Mouse (Mus musculus) inflammation-experienced regulatory T-cells, adult 16 weeks (primary cell): ENCODE results near the gene Zc3h12b. TPM values are rescaled to one million over a fixed set of nuclear protein-coding genes. Genes with fewer than 3 reads are reported as not detected.

Experiments
- polyA plus RNA-seq: library from polyadenylated mRNA; unstranded; fragments of 100-300 nt; shearing (Covaris generic); gene quantifications from one replicate; pipeline ENCODE4 v1.2.1, GENCODE M21; 2017

Gene Zc3h12b
- 2.3 TPM for polyA plus RNA-seq

GRCm38 (mm10) chrX:95711227-95712111 is at the start of gene Zc3h12b:
Gene Zc3h12b, plus strand, starts transcription at chrX:95711678.

GRCm38 (mm10) chrX:95956497-95957293 is 245.2 kb downstream of the Zc3h12b start, which contains the start of gene Las1l:
Gene Las1l, minus strand, starts transcription at chrX:95956962.

Other genes starting within 250 kb of the Zc3h12b start
- not detected for gene Asb12, start 153.7 kb upstream of the Zc3h12b start, polyA plus RNA-seq
- gene Pfn5, start 153.6 kb upstream of the Zc3h12b start, polyA plus RNA-seq, result not detected
- 7.7 TPM for gene Zc4h2, start 53.2 kb upstream of the Zc3h12b start, polyA plus RNA-seq
- 108 TPM for gene Las1l, start 245.3 kb downstream of the Zc3h12b start, polyA plus RNA-seq